Mouse (Mus musculus) cerebellum, postnatal 4 days (tissue): ENCODE results near the gene Tspan13.

Experiments
- DNase-seq, 2 experiments: peaks; one replicate each; pipeline ENCODE4 v3.0.0; 2022; ENCODE audit warnings: low spot score in 2 of 2, mixed read lengths in 1 of 2

The Tspan13 gene

DNA sequence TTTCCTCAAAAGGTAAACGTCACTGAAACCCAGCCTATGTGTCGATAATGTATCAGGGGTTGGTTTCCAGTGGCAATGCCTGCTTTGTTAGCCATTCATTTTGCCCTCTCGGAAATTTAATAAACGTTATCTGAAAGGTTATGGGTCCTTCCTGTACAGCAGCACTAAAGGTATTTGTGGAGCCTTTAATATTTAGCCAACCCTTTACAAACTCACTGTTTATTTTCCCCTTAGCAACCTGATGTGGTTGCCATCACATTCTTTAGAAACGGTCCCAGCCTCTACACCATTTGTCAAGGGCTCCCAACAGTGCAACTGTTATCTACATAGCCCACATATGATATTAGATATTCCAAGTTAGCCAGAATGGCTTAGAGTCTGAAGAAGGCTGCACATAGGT lies 62.7 kb downstream of the Tspan13 start:
- no peak for DNase-seq

DNA sequence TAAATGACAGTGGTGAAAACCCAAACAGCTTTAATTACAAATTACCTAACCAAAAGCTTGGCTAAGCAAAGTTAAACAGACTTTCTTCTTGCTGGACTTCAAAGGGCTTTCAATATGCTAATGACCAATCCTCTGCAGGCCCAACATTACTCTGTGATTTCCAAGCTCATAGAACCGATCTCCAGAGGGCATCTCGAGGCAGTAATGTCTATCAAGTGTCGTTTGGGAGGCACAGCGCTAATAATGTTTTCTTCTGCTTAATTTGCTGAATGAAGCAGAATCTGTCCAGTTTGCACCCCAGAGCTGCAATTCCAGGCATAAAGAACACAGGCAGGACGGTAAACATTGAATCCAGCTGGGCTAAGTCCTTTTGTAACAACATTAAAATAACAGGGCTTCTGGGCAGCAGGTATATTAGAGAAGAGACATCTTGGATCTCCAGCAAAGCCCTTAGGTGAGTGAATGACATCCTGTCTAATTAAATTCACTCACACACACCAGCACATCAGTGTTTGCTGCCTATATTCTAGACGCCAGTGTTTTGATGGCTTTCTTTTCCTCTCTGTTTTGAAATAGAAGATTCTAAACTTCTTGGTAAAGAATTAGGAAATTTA lies 64.6 kb downstream of the Tspan13 start:
- no peak for DNase-seq

DNA sequence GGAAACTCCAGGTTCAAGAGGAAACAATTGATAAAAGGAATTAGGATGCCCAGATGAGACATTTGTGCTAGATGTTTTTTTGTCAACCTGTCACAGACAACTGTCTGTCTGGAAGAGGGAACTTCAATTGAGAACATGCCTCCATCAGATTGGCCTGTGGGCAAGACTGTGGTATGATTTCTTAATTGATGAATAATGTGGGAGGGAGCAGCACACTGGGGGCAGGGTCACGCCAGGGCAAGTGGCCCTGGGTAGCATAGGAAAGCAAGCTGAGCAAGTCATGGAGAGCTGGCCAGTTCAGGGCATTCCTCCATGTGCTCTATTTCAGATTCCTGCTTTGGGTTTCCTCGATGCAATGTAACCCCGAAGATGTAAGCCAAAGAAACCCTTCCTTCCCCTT lies 66.4 kb downstream of the Tspan13 start:
- no peak for DNase-seq

DNA sequence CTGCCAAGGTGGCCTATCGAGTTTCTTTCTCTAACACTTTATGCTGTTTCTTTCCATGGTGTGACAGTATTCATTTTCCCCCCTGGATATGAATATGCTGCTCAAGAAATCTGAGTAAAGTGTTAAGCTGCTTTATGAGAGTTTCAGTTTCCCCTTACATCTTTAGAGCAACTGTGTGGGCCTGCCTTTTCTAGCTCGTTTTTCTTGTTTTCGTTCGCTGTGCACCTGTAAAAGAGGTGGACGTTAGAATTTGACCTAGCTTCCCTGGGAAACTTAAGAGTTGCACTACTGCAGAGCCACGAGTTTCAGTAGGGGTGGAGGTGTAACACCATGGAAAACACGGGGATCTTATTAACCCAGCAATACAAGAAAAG lies 75.5 kb downstream of the Tspan13 start:
- DNase-seq: no peak

DNA sequence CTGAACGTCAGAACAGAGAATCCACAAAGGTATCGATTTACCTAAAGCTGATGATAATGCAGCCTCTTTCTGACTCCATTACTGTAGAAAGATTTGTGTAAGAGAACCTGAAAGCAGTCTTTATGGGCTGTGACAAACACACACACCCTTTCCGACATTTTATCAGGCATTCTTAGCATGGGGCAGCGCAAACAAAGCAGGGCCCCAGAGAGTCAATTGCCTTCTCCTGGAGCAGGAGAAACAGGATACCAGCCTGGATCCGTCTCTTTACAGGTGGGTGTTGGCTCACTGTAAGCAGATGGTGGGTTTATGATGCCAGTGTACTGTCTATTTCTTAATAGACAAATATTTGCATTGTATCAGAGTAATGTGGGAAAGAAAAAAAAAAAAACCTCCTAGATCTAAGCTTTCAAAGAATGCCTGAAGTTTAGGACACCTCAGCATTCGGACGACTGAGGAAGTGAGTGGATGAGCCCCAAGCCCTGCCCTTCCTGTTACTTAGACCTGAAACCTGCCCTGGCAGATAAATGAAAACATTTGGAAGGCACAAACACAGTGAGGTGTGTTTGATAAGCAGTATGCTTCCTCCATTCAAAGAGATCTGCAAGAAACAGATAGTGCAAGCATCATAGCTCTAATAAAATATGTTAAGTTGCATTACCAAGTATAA lies 76.1 kb downstream of the Tspan13 start:
- DNase-seq: no peak
